Mouse (Mus musculus): ENCODE measurements around the gene 1600012H06Rik. TPM values are rescaled to one million over a fixed set of nuclear protein-coding genes. Genes with fewer than 3 reads are reported as not detected.
"Not testable (repeated sequence)": the region's sequence is repeated elsewhere in the genome, so short reads cannot be mapped to it uniquely, and the experiment has no call there.

1600012H06Rik gene
- total RNA-seq, 1 experiment from 2014 or later, result 29.7 TPM

DNA sequence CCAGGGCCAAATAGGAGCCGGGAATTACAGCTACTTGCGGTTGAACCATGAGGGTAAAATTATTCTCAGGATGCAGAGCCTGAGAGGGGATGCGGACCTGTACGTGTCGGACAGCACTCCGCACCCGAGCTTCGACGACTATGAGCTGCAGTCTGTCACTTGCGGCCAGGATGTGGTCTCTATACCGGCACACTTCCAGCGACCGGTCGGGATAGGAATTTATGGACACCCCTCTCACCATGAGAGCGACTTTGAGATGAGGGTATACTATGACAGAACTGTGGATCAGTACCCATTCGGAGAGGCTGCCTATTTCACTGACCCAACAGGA is 710 bp downstream of the 1600012H06Rik start:
- DNase-seq, result no peak

DNA sequence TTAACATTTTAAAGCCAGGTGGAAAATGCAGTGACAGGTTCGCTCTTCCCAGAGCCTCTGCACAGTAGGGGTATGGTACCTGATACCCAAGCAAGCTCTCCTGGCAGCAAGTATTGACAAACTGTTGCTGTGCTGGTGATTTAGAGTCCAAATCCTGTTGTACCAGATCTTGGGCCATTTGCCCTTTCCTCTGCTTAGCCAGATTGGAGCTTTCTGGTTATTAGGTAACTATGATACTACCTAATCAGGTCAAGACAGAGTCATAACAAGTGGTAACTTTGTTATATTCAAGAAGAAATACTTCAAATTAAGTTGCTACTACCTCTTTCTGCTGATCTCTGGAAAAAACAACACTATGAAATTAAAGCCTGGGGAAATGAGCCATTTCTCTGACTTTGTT is 1.6 kb downstream of the 1600012H06Rik start:
- DNase-seq, result peak; percentile 14

DNA sequence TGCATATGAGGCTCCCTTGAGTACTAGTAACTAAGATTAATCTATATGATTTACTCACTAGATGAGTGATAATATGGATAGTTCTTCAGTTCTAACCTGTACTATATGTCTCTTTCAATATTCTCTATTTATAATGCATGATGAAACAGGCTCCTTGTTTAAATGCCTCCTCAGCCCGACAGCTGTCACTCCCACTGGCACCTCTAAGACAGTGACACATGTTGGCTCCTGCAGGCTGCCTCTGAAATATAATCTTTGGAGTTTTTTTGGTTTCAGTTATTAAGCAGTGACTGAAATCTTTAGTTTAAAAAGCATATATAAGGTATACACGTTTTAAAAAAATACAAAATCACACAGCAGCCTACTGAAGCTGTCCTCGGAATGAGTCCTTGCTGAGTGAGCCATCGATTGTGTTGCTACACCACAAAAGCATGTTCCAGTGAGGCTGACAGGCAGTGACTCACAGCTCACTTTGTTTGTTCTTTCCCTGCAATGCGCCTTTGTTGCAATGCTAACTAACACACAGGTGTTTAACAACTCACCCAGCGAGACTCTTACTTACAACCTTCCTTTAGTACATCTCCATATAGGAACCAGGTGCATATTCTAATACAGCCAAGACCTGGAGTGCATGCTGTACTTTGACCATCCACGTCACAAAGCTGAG is 6.3 kb downstream of the 1600012H06Rik start:
- DNase-seq, result peak; percentile 25

DNA sequence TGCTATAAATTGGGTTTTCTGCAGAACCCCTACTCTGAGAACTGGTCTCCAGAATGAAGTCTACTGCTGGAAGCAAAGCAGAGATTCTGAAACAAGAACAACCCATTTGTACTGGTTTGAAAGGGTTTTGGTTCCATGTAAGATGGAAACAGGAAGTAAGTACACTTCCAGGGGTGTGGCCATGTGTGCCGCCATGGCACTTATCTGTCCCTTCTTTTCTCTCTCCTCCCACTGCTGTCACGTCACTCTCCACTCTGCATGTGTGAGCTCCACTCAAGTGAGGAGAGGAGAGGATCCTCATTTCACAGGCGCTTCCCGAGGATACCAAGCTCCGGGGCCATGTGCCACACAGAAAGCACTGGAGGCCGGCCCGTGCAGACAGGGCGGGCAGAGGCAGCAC is 10.5 kb downstream of the 1600012H06Rik start:
- no peak for DNase-seq

DNA sequence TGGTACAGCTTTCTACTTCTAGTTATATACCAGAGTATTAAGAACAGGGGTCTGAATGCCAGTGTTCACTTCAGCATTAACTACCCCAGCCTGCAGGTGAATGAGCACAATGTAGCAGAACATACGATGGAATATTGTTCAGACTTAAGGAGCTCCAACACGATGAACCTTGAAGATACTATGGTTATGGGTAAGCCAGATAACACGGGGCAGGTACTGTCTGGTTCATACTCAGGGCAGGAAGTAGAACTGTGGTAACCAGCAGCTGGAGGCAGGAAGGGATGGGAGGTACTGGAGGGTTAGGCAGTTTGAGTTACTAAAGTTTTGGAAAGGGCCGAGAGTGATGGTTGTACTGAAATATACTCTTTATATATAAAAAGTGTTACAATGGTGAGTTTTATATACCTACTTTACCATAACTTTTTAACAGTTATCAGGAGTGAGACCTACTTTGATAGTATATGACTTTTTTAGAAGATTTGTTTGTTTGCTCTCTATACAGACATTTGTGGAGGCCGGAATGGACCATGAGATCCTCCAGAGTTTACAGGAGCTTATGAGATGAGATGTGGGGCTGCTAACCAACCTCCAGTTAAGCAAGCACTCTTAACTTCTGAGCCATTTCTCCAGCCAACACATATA is 15.8 kb downstream of the 1600012H06Rik start:
- DNase-seq, result no peak

DNA sequence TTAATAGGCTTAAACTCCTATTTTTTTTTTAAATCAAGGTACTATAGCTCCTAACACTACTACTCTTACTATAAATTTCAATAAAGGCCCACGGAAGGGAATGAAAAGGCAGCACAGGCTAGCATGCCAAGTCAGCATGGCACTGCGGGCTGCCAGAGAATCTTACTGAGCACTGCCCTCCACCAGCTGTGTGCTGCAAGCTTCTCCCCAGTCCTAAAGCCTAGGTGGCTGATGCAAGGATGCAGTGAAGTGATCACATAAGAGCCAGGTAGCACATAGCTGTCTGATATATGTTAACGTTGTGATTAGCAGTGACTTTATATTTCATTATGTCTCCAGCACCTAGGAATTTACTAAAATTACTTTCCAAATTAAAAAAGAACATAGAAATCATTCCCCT is 17.0 kb downstream of the 1600012H06Rik start:
- DNase-seq, result peak; percentile 26

DNA sequence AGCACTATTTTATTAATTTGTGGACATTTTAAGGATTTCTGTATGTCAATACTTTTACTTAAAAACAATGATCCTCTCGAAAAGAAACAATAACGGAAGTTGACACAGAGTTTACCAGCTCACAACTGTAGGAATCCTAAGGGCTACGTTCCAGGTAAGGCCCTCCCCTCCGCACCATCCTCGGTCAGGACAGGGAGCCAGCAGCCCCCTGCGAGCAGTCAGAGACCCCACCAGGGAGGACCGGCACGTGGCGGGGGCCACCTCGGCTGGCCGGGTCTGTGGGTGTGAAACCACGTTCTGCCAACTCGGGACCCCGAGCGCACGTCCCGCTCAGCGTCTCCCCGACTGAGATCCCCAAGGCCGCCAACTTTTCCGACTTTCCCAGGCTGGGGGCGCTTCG is 17.5 kb downstream of the 1600012H06Rik start:
- peak; percentile 45 for DNase-seq

DNA sequence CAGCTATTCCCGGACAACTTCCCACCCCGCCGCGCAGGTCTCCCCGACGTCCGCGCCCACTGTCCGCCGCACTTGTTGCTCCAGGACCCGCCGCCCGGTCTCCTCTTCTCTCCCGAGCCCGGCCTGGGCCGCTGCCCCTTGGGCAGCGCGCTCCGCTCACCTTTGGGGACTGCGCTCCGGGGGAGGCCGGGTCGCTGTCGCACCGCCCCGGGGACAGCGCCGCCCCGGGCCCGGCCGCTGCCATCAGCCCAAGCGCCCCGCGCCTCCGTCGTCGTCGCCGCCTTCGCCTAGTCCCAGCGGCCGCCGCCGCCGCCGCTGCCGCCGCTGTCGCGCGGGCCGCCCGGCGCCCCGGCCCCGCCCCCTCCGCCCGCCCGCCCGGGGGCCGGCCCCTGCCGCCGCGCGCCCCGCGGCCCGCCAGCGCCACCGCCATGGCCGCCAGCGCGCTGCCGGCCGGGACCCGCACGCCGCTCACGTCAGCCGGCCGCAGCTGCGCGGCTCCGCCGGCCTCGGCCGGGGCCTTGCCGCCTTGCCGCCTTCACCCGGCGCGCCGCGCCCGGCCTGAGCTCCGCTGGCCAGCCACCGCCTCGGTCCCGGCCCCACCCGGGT is 18.1 kb downstream of the 1600012H06Rik start, which contains the start of gene Phf10:
Gene Phf10 (minus strand): TSS at position 323 of the 606 bp plus-strand sequence.
- peak; percentile 62 for DNase-seq

DNA sequence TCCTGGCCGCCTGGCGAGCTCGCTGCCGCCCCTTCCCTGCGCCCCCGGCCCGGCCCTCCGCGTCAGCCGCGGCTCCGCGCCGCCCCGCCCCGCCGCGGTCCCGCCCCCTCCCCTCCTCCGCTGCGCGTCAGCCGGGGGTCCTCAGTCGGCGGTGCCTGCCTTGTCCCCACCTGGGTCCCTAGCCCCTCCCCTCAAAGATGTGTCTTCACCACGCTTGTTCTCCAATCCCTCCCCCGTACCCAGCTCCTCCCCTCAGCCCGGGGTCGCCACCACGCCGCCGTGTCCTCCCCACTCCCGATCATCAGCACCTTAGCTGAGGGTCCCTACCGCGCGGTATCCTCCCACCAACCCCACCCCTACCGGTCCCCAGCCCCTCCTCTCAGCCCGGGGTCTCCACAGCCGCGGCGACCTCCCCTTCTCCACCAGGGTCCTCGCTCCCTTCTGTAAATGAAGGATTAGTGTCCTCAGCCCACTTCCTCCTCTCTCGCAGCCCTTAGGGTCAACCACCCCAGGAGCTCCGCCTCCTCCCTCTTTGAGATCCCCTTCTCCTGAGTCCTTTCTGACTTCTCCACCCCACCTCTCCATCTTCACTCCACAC is 18.7 kb downstream of the 1600012H06Rik start:
- DNase-seq, result not testable (repeated sequence)

DNA sequence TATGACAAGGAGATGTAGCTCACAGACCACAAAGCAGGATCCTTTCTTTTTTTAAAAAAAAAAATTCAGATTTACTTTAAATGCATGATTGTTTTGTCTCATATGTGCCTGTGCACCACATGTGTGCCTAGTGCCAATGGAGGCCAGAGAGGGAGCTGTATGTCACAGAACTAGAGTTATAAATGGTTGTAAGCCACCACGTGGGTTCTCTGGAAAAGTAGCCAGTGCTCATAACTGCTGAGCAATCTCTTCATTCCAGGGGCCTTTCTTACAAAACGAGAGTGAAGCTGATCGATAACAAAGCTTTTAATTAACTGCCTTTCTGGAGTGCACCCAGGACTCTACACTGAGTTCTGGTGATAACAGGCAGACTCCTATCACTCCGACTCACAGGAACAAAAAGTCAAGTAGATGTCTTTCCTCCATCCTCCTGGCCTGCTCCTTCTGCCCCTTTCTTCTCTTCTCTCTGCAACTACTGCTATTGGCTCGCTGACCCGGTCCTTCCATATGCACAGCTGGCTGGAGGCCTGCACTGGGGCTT is 25.5 kb downstream of the 1600012H06Rik start:
- not testable (repeated sequence) for DNase-seq

DNA sequence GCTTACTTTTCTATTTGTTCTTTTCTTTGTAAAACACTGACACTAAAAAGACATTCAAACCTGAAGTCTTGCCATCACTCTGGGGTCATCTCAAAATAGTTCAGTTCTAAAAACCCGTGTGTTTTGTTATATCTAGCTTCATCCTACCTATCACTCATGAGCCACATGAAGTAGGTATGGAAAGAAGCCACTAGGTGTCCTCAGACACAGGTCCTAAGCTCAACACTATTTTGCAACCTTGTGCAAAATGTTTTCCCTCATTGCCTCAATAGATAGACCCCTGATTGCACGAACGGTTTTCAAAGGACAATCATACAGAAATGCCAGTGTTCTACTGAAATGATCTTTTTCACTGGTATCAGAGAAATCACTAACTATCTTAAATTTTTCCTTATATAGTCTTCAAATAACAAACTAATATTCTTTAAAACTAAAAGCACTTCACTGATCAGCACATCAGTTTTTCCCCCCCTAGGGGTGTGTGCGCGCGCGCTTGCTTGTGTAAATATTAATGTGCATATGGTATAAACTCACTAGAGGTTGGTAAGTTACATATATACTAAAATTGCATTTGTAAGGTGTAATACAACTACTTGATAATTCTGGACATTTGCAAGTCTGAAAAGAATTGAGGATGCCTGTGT is 34.9 kb downstream of the 1600012H06Rik start:
- DNase-seq, result not testable (repeated sequence)

DNA sequence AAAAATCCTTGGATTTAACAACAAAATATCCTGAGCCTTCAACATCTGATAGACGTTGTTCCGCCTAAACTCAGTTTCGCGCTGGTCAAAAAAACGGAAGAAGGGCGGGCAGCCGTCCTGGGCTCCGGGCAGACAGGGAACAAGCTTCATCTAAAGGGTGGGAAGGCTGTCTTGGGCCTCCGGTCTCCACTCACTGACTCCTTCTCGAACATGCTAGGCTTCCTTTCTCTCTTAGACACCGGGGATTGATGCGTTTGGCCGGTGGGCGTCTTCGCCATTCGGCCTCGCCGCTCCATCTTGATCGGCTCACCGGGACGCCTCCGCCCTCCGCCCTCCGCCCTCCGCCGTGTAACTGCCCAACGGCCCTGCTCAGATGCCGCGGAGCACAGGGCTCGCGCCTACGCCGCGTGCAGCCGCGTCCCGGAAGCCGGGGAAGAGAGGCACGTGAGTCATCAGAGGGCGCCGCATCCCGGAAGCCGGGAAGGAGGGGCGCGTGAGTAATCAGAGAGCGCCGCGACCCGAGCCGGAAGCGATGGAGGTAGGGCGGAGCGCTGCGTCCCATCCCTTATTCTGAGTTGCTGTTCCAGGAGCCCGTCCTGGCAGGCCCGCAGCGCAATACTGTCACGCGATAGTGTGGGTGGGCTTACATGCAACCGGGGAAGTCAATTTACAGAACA is 35.5 kb downstream of the 1600012H06Rik start, which contains the start of the genes 9030025P20Rik and Gm3417:
Gene 9030025P20Rik (plus strand): TSS at position 107 of the 677 bp plus-strand sequence.
Gene Gm3417 (minus strand): TSS at position 429 of the 677 bp plus-strand sequence.
- not testable (repeated sequence) for DNase-seq

DNA sequence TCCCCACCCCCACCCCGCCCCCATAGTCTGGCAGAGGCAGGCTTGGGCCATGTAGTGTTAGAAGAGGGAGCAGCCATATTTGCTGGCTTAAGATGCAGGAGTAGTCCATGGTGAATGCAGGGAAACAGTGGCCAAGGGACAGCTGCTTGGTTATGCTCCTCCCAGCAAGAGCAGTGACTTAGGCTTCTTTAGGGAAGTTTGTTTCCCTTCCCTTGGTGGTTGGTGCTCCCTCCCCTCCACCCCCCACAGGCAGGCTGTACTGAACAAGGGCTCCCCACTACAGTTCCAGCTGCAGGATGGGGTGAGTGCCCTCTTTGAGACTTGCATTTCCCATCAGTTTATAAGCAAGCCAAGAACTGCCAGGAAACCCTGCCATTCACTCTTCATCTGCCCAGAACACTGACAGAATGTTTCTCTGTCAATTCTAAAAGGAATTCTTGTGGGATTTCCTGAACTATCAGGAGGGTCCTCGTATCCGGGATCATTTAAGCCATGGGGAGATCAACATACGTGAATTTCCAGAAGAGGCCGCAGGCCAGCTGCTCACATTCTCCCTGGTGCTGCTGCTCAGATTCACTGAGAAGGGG is 47.2 kb downstream of the 1600012H06Rik start:
- DNase-seq, result not testable (repeated sequence)

DNA sequence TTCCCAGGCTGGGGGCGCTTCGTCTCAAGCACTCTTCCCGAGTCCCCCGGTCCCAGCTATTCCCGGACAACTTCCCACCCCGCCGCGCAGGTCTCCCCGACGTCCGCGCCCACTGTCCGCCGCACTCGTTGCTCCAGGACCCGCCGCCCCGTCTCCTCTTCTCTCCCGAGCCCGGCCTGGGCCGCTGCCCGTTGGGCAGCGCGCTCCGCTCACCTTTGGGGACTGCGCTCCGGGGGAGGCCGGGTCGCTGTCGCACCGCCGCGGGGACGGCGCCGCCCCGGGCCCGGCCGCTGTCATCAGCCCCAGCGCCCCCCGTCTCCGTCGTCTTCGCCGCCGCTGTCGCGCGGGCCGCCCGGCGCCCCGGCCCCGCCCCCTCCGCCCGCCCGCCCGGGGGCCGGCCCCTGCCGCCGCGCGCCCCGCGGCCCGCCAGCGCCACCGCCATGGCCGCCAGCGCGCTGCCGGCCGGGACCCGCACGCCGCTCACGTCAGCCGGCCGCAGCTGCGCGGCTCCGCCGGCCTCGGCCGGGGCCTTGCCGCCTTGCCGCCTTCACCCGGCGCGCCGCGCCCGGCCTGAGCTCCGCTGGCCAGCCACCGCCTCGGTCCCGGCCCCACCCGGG is 49.6 kb downstream of the 1600012H06Rik start:
- DNase-seq, result not testable (repeated sequence)

DNA sequence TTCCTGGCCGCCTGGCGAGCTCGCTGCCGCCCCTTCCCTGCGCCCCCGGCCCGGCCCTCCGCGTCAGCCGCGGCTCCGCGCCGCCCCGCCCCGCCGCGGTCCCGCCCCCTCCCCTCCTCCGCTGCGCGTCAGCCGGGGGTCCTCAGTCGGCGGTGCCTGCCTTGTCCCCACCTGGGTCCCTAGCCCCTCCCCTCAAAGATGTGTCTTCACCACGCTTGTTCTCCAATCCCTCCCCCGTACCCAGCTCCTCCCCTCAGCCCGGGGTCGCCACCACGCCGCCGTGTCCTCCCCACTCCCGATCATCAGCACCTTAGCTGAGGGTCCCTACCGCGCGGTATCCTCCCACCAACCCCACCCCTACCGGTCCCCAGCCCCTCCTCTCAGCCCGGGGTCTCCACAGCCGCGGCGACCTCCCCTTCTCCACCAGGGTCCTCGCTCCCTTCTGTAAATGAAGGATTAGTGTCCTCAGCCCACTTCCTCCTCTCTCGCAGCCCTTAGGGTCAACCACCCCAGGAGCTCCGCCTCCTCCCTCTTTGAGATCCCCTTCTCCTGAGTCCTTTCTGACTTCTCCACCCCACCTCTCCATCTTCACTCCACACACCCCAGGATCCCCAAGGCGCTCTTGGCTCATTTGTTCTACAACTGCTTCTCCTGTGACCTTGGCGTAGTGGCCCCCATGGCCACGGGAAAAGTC is 50.3 kb downstream of the 1600012H06Rik start:
- DNase-seq, result not testable (repeated sequence)

DNA sequence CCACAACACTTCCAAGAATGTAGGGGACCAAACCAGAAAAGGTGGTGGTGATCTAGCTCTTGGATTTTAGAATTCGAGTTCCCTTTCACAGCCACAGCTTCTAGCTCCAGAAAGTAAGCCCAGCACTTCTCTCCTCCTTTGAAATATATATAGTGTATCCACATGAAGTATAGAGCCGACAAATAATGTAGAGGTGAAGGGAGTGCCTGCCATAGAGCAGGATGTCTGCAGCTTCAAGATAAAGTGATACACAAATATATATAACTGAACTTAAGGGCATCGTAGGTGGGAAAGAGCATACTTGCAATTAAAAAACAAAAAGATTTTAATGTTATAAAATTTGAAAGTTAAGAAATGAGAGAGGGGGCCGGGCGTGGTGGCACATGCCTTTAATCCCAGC is 51.2 kb downstream of the 1600012H06Rik start:
- DNase-seq, result not testable (repeated sequence)

DNA sequence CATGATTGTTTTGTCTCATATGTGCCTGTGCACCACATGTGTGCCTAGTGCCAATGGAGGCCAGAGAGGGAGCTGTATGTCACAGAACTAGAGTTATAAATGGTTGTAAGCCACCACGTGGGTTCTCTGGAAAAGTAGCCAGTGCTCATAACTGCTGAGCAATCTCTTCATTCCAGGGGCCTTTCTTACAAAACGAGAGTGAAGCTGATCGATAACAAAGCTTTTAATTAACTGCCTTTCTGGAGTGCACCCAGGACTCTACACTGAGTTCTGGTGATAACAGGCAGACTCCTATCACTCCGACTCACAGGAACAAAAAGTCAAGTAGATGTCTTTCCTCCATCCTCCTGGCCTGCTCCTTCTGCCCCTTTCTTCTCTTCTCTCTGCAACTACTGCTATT is 57.1 kb downstream of the 1600012H06Rik start:
- not testable (repeated sequence) for DNase-seq

DNA sequence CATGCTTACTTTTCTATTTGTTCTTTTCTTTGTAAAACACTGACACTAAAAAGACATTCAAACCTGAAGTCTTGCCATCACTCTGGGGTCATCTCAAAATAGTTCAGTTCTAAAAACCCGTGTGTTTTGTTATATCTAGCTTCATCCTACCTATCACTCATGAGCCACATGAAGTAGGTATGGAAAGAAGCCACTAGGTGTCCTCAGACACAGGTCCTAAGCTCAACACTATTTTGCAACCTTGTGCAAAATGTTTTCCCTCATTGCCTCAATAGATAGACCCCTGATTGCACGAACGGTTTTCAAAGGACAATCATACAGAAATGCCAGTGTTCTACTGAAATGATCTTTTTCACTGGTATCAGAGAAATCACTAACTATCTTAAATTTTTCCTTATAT is 66.1 kb downstream of the 1600012H06Rik start:
- not testable (repeated sequence) for DNase-seq

All from adrenal gland, postnatal 14 days (tissue).